Mouse (Mus musculus) left cerebral cortex, postnatal 36 days (tissue): ENCODE data around the gene Kyat1. TPM values are rescaled to one million over a fixed set of nuclear protein-coding genes. Genes with fewer than 3 reads are reported as not detected.
"Not testable (repeated sequence)": the region's sequence is repeated elsewhere in the genome, so short reads cannot be mapped to it uniquely, and the experiment has no call there.

Experiments used
- DNase-seq, 2 experiments: peaks; one replicate each; pipeline ENCODE4 v3.0.0; 2021 to 2022; ENCODE audit warnings: low spot score in 2 of 2, mixed read lengths in 1 of 2
- intact Hi-C: fragments of 180-260 bp; cut with DNase I; formaldehyde crosslinking; loops from one replicate; pipeline ENCODE4 v1.15.1; 2025
- total RNA-seq, 2 experiments: library from RNA; stranded (reverse); gene quantifications; 2 replicates each; pipeline ENCODE4 v1.2.3; 2021

The Kyat1 gene
- total RNA-seq, 2 experiments from 2014 or later, result 14.2 to 15.4 TPM

GRCm38 (mm10) chr2:30235593-30235992 is 29.9 kb upstream of the Kyat1 start:
- DNase-seq, result no peak
- intact Hi-C loops, result loop anchor here (10.0 kb wide), 1 partner anchor 61 kb away; the partner anchor contains the start of genes Endog and Spout1

- DNase-seq, result no peak
- intact Hi-C loops, result no loop called here
Observed at GRCm38 (mm10) chr2:30216293-30216692, 10.6 kb upstream of the Kyat1 start.

GRCm38 (mm10) chr2:30215493-30215892 is 9.8 kb upstream of the Kyat1 start:
- intact Hi-C loops, result no loop called here
- no peak for DNase-seq

GRCm38 (mm10) chr2:30214745-30215144 is 9.1 kb upstream of the Kyat1 start:
- intact Hi-C loops, result no loop called here
- no peak for DNase-seq

GRCm38 (mm10) chr2:30212951-30213350 is 7.3 kb upstream of the Kyat1 start:
- DNase-seq, result no peak
- intact Hi-C loops, result no loop called here

- intact Hi-C loops, result no loop called here
- no peak for DNase-seq
Observed at GRCm38 (mm10) chr2:30212169-30212545, 6.5 kb upstream of the Kyat1 start.

- no peak for DNase-seq
- intact Hi-C loops, result no loop called here
Observed at GRCm38 (mm10) chr2:30211408-30212168, 5.9 kb upstream of the Kyat1 start.

- intact Hi-C loops, result no loop called here
- DNase-seq, result no peak
Observed at GRCm38 (mm10) chr2:30207886-30208285, 2.2 kb upstream of the Kyat1 start.

- no peak for DNase-seq
- intact Hi-C loops, result no loop called here
Observed at GRCm38 (mm10) chr2:30207401-30207800, 1.8 kb upstream of the Kyat1 start.

- intact Hi-C loops, result loop anchor here (1.0 kb wide), 1 partner anchor 32 kb away; the partner anchor contains the start of gene Lrrc8a
- no peak for DNase-seq
Observed at GRCm38 (mm10) chr2:30205255-30205628, 405 bp downstream of the Kyat1 start.

GRCm38 (mm10) chr2:30203439-30203838 is 2.2 kb downstream of the Kyat1 start:
- DNase-seq, result no peak
- intact Hi-C loops, result no loop called here

- intact Hi-C loops, result no loop called here
- DNase-seq, result no peak
Observed at GRCm38 (mm10) chr2:30200388-30200925, 5.2 kb downstream of the Kyat1 start.

GRCm38 (mm10) chr2:30199984-30200383 is 5.7 kb downstream of the Kyat1 start:
- no peak for DNase-seq
- intact Hi-C loops, result no loop called here

GRCm38 (mm10) chr2:30198021-30198420 is 7.6 kb downstream of the Kyat1 start:
- intact Hi-C loops, result no loop called here
- no peak for DNase-seq

GRCm38 (mm10) chr2:30194656-30195055 is 11.0 kb downstream of the Kyat1 start:
- no peak for DNase-seq
- intact Hi-C loops, result no loop called here

- DNase-seq, result no peak
- intact Hi-C loops, result no loop called here
Observed at GRCm38 (mm10) chr2:30191790-30192580, 13.7 kb downstream of the Kyat1 start.

- no peak for DNase-seq
- intact Hi-C loops, result no loop called here
Observed at GRCm38 (mm10) chr2:30185681-30186080, 20.0 kb downstream of the Kyat1 start.

- no peak for DNase-seq
- intact Hi-C loops, result no loop called here
Observed at GRCm38 (mm10) chr2:30185276-30185675, 20.4 kb downstream of the Kyat1 start.

- intact Hi-C loops, result no loop called here
- no peak for DNase-seq
Observed at GRCm38 (mm10) chr2:30183721-30184120, 21.9 kb downstream of the Kyat1 start.

- intact Hi-C loops, result no loop called here
Observed at GRCm38 (mm10) chr2:30182424-30182823, 23.2 kb downstream of the Kyat1 start.

GRCm38 (mm10) chr2:30178711-30179110 is 26.9 kb downstream of the Kyat1 start:
- DNase-seq, result not testable (repeated sequence)
- intact Hi-C loops, result loop anchor here (10.0 kb wide), 1 partner anchor 56 kb away; the partner anchor contains the start of gene Lrrc8a

More at GRCm38 (mm10) chr2:30182424-30182823, 23.2 kb downstream of the Kyat1 start:
- no peak for DNase-seq
